Mouse (Mus musculus): Measurements from ENCODE around the gene Col4a6. TPM values are rescaled to one million over a fixed set of nuclear protein-coding genes. Genes with fewer than 3 reads are reported as not detected.

Gene Col4a6
- polyA plus RNA-seq, 1 experiment: 0.66 TPM

DNA sequence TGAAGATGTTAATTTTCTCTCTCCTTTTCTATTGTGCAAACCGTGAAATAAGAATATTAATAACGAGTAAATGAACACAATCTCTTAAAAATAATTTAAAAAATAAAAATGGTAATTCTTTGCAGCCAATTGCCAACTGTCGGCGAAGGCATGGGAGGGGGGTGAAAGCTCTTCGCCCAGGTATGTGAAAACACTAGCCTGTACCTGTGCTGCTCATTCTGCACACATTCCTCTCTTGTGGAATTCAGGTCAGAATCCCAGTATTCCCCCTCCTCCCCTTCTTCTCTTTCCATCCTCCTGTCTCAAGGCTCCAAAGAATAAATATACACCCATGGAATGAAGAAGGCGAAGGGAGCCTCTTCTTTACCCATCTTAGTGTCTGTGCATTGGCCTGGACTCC, 37.1 kb downstream of the Col4a6 start:
- 73% methylated on average over 6 of the region's 6 CpGs for WGBS
- Histone ChIP-seq H3K36me3 (ENCODE audit: control insufficient read depth, insufficient read depth, low read length) (no peaks in the 10 kb centered on the region), H3K4me1 (ENCODE audit: control insufficient read depth, insufficient read depth, insufficient read length, low read length) (no peaks in the 10 kb centered on the region), H3K4me3 (ENCODE audit: low read depth, low read length) (no peak overlapping the region), H3K27me3 (ENCODE audit: control insufficient read depth, insufficient read depth, low read length) (no peaks in the 10 kb centered on the region), H3K27ac (ENCODE audit: insufficient read depth, low read depth, low read length) (no peak overlapping the region)
- TF ChIP-seq CTCF (IDR thresholded peaks at IDR 0.05; ENCODE audit: extremely low read depth, insufficient read length, insufficient replicate concordance, low read depth, low read length): no peak

DNA sequence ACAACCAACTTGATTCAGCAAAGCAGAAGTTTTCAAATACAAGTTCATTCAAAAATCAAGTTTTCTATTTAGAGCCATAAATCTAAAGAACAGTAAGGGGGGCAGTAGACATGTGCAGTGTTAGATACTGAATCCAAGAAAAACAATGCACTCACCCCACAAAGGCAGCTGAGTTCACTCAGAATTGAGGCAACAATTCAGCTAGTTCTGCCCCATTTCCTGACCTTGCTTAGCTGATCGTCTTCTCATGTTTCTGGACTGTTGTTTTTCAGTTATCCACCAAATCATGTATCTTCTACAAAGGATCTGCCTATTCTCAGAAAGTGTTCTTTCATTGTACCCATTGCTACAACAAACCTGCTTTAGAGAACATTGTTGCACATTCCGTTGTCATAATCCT, 58.6 kb downstream of the Col4a6 start:
- Histone ChIP-seq H3K27me3 (ENCODE audit: control insufficient read depth, insufficient read depth, low read length) (no peaks in the 10 kb centered on the region), H3K27ac (ENCODE audit: insufficient read depth, low read depth, low read length) (no peak overlapping the region), H3K4me1 (ENCODE audit: control insufficient read depth, insufficient read depth, insufficient read length, low read length) (no peaks in the 10 kb centered on the region), H3K36me3 (ENCODE audit: control insufficient read depth, insufficient read depth, low read length) (no peaks in the 10 kb centered on the region), H3K4me3 (ENCODE audit: low read depth, low read length) (no peak overlapping the region)
- 64% methylated on average over 2 of the region's 2 CpGs for WGBS
- TF ChIP-seq CTCF (IDR thresholded peaks at IDR 0.05; ENCODE audit: extremely low read depth, insufficient read length, insufficient replicate concordance, low read depth, low read length) (no peak), POLR2A (IDR thresholded peaks at IDR 0.05; ENCODE audit: low read depth, low read length) (no peak)

DNA sequence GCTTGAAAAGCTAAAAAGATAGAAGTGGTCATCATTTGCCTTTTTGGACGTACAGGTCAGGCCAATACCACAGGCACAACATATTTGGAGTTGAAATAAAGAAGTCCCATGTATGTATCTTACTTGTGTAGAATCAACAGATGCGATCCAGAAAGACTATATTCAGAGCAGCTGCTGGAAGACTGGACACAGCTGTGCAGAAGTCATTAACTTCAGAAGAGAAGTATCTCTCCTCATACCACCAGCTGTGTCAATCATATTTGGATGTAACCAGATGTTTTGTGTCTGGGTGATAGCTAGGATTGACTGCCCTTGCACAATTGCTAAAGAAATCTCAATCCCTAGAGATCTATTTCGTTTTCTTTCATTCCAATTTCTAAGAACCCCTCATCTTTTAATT, 77.6 kb downstream of the Col4a6 start:
- no peaks in the 10 kb centered on the region for H3K27me3 ChIP-seq (ENCODE audit: control insufficient read depth, insufficient read depth, low read length)
- no peaks in the 10 kb centered on the region for H3K4me1 ChIP-seq (ENCODE audit: control insufficient read depth, insufficient read depth, insufficient read length, low read length)
- TF ChIP-seq POLR2A (IDR thresholded peaks at IDR 0.05; ENCODE audit: low read depth, low read length): no peak
- no peak for TF ChIP-seq CTCF (IDR thresholded peaks at IDR 0.05; ENCODE audit: extremely low read depth, insufficient read length, insufficient replicate concordance, low read depth, low read length)
- H3K36me3 ChIP-seq (ENCODE audit: control insufficient read depth, insufficient read depth, low read length): no peaks in the 10 kb centered on the region
- no peak overlapping the region for H3K27ac ChIP-seq (ENCODE audit: insufficient read depth, low read depth, low read length)
- WGBS: 58% methylated on average over 3 of the region's 3 CpGs
- no peak overlapping the region for H3K4me3 ChIP-seq (ENCODE audit: low read depth, low read length)

DNA sequence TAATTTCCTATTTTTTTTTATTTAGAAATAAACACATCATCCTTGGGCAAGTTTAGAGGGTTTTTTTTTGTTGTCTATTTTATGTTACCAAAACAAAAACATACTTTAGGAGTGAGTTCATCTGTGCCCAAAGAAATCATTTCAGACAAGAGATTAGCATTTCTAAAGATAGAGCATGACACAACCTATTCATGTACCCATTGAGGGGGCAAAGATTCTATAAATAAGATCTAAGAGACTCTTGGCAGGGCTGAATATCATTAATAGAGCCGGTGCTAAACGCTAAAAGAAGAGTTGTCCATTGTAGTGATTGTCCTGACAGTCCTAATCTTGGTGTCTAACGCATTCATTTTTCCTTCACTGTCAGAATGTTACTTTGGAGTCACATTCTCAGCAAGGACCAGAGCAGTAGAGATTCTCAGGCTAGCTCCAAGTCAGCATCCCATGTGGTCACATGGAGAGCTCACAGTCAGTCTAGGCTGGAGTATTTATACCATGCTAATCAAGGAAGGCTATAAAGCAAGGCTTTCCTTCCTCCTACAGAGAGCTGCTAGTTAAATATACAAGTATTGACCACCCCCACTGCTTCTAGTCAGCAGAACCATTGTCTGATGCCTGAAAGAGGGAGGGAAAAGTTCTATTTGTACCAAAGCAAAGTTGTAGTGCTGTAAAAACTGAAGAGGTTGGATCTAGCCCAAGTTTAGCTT, 88.3 kb downstream of the Col4a6 start:
- Histone ChIP-seq H3K27ac (ENCODE audit: insufficient read depth, low read depth, low read length) (no peak overlapping the region), H3K4me3 (ENCODE audit: low read depth, low read length) (no peak overlapping the region), H3K36me3 (ENCODE audit: control insufficient read depth, insufficient read depth, low read length) (no peaks in the 10 kb centered on the region), H3K27me3 (ENCODE audit: control insufficient read depth, insufficient read depth, low read length) (no peaks in the 10 kb centered on the region), H3K4me1 (ENCODE audit: control insufficient read depth, insufficient read depth, insufficient read length, low read length) (no peaks in the 10 kb centered on the region)
- no peak for TF ChIP-seq POLR2A (IDR thresholded peaks at IDR 0.05; ENCODE audit: low read depth, low read length)
- no peak for TF ChIP-seq CTCF (IDR thresholded peaks at IDR 0.05; ENCODE audit: extremely low read depth, insufficient read length, insufficient replicate concordance, low read depth, low read length)
- WGBS: 76% methylated on average over 3 of the region's 3 CpGs

DNA sequence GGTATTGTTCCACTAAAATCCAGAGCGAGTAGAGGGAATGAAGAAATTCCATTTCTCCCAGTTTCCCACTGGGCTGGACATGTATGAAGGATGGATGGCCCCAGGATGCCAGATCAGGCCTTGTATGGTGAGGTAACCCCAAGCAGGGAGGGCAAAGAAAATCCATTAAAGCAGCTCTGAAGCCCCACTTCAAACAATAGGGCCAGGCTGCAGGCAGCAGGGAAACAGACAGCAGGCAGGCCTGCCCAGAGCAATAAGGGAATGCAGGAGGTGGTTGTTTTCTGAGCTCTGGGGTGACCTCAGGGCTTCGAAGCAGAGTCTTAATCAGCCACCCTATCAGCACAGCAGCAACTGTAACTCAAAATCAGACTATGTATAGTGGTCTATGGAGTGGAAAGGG, 89.2 kb downstream of the Col4a6 start:
- Histone ChIP-seq H3K4me3 (ENCODE audit: low read depth, low read length) (no peak overlapping the region), H3K27ac (ENCODE audit: insufficient read depth, low read depth, low read length) (no peak overlapping the region), H3K36me3 (ENCODE audit: control insufficient read depth, insufficient read depth, low read length) (no peaks in the 10 kb centered on the region), H3K4me1 (ENCODE audit: control insufficient read depth, insufficient read depth, insufficient read length, low read length) (no peaks in the 10 kb centered on the region), H3K27me3 (ENCODE audit: control insufficient read depth, insufficient read depth, low read length) (no peaks in the 10 kb centered on the region)
- WGBS: 44% methylated on average over 2 of the region's 2 CpGs
- TF ChIP-seq POLR2A (IDR thresholded peaks at IDR 0.05; ENCODE audit: low read depth, low read length) (no peak), CTCF (IDR thresholded peaks at IDR 0.05; ENCODE audit: extremely low read depth, insufficient read length, insufficient replicate concordance, low read depth, low read length) (no peak)

DNA sequence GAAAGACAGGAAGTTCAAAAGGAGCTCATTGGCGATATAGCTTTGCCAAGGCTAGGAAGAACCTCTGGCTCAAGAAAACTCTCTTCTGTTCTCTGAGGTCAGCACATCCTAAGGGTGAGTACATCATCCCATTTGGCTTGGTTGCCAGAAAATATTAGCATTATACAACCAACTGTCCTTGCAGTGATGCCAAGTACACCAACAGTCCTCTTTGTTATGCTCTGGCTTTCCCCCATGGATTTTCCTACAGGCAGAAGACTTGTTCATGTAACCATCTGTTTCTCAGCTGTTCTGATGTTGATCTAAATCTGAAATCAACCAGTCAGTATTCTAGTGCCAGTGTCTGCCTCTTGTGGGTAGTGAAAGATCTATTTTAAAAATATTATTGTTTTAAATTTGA, 103.6 kb downstream of the Col4a6 start:
- Histone ChIP-seq H3K36me3 (ENCODE audit: control insufficient read depth, insufficient read depth, low read length) (no peaks in the 10 kb centered on the region), H3K27ac (ENCODE audit: insufficient read depth, low read depth, low read length) (no peak overlapping the region), H3K4me3 (ENCODE audit: low read depth, low read length) (no peak overlapping the region), H3K4me1 (ENCODE audit: control insufficient read depth, insufficient read depth, insufficient read length, low read length) (no peaks in the 10 kb centered on the region), H3K27me3 (ENCODE audit: control insufficient read depth, insufficient read depth, low read length) (no peaks in the 10 kb centered on the region)
- TF ChIP-seq CTCF (IDR thresholded peaks at IDR 0.05; ENCODE audit: extremely low read depth, insufficient read length, insufficient replicate concordance, low read depth, low read length): no peak
- no peak for TF ChIP-seq POLR2A (IDR thresholded peaks at IDR 0.05; ENCODE audit: low read depth, low read length)
- 76% methylated on average over 1 of the region's 1 CpGs for WGBS

DNA sequence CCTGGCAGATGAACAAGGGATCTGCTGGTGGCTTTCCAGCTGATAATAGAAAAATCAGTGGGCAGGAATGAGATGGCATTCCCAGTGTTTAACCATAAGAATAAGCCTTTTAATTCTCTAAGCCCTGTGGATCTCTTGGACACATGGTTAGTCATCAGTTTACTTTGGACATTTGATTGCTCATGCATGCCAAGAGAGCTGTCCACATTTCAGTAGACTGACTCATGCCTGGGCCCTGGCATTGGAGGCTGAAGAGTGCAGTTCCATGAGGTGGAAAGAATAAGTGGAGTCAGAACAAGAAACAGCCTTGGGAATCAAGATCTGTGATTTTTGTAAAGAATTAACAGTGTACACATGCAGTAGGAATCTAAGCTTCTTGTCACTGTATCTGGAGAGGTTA, 110.5 kb downstream of the Col4a6 start:
- Histone ChIP-seq H3K36me3 (ENCODE audit: control insufficient read depth, insufficient read depth, low read length) (no peaks in the 10 kb centered on the region), H3K27me3 (ENCODE audit: control insufficient read depth, insufficient read depth, low read length) (no peaks in the 10 kb centered on the region), H3K27ac (ENCODE audit: insufficient read depth, low read depth, low read length) (no peak overlapping the region), H3K4me1 (ENCODE audit: control insufficient read depth, insufficient read depth, insufficient read length, low read length) (no peaks in the 10 kb centered on the region), H3K4me3 (ENCODE audit: low read depth, low read length) (no peak overlapping the region)
- TF ChIP-seq CTCF (IDR thresholded peaks at IDR 0.05; ENCODE audit: extremely low read depth, insufficient read length, insufficient replicate concordance, low read depth, low read length) (no peak), POLR2A (IDR thresholded peaks at IDR 0.05; ENCODE audit: low read depth, low read length) (no peak)
